Mouse (Mus musculus) stomach, embryonic 15.5 days (tissue): ENCODE results near the gene Rxfp1. TPM values are rescaled to one million over a fixed set of nuclear protein-coding genes. Genes with fewer than 3 reads are reported as not detected.
"Not testable (repeated sequence)": the region's sequence is repeated elsewhere in the genome, so short reads cannot be mapped to it uniquely, and the experiment has no call there.

Experiments
- ATAC-seq: fragments of 200-750 bp; cut with Nextera tagmentation; 2 replicates; pipeline ENCODE4 v1.8.0; 2017; ENCODE audit warnings: low read depth, moderate number of reproducible peaks, moderate TSS enrichment; ENCODE audit not compliant: insufficient read depth, low FRiP score
- H3K27ac ChIP-seq: fragments of 300-500 bp; sonication (generic); 2 replicates; pipeline ENCODE4 v1.5.1; 2015; ENCODE audit warnings: mild to moderate bottlenecking, inconsistent platforms
- H3K27me3 ChIP-seq: fragments of 300-500 bp; sonication (generic); replicated peaks from 2 replicates; pipeline ENCODE4 v1.6.1; 2015; ENCODE audit warnings: inconsistent platforms
- H3K36me3 ChIP-seq: fragments of 300-500 bp; sonication (generic); 2 replicates; pipeline ENCODE4 v1.6.1; 2015; ENCODE audit warnings: inconsistent platforms
- H3K4me1 ChIP-seq: fragments of 300-500 bp; sonication (generic); 2 replicates; pipeline ENCODE4 v1.6.1; 2015; ENCODE audit warnings: inconsistent platforms
- H3K4me2 ChIP-seq: fragments of 300-500 bp; sonication (generic); 2 replicates; pipeline ENCODE4 v1.6.1; 2015; ENCODE audit warnings: mild to moderate bottlenecking, inconsistent platforms
- H3K4me3 ChIP-seq: fragments of 300-500 bp; sonication (generic); replicated peaks from 2 replicates; pipeline ENCODE4 v1.5.1; 2015; ENCODE audit warnings: inconsistent platforms
- H3K9ac ChIP-seq: fragments of 300-500 bp; sonication (generic); 2 replicates; pipeline ENCODE4 v1.6.1; 2015; ENCODE audit warnings: inconsistent platforms
- H3K9me3 ChIP-seq: fragments of 300-500 bp; sonication (generic); 2 replicates; pipeline ENCODE4 v1.6.1; 2016; ENCODE audit warnings: inconsistent platforms
- WGBS: fragments of 180-500 bp; shearing (Covaris S2); methylation state at CpG from one replicate; pipeline ENCODE4 v1.1.7; 2015; 5-methylcytosine and 5-hydroxymethylcytosine counted together
- polyA plus RNA-seq: library from polyadenylated mRNA; unstranded; fragments of >200 nt; fragmentation: Nextera tagmentation; extraction: Ambion mirVana; gene quantifications from 2 replicates; pipeline ENCODE4 v1.2.1, GENCODE M21; 2015

Rxfp1 gene
- polyA plus RNA-seq, 1 experiment from 2014 or later, result not detected

DNA sequence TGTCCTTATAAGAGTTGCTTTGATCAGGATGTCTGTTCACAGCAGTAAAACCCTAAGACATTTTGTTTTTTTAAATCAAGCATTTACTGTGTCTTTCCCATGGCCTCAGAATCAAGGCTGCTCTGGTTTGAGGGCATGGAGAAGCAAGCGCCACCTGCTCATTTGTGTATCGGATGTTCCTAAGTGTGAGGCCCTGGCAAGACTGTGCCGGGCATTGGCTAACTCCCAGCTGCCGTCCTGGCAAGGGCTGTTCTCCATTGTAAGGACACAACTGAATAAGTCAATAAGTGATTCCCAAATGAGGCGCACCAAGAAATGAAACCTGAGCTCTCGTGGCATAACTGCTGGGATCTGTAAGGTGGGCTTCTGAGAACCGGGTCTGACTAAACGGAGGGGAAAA, 31.2 kb downstream of the Rxfp1 start:
- H3K4me1 ChIP-seq, result no peaks in the 10 kb centered on the region
- no peak overlapping the region for H3K4me2 ChIP-seq
- H3K9ac ChIP-seq, result no peak overlapping the region
- 85% methylated on average over 8 of the region's 8 CpGs for WGBS
- H3K9me3 ChIP-seq, result no peaks in the 10 kb centered on the region
- H3K36me3 ChIP-seq, result no peaks in the 10 kb centered on the region
- no peaks in the 10 kb centered on the region for H3K27me3 ChIP-seq
- H3K4me3 ChIP-seq, result no peak overlapping the region
- ATAC-seq, result no peak
- H3K27ac ChIP-seq, result no peak overlapping the region

DNA sequence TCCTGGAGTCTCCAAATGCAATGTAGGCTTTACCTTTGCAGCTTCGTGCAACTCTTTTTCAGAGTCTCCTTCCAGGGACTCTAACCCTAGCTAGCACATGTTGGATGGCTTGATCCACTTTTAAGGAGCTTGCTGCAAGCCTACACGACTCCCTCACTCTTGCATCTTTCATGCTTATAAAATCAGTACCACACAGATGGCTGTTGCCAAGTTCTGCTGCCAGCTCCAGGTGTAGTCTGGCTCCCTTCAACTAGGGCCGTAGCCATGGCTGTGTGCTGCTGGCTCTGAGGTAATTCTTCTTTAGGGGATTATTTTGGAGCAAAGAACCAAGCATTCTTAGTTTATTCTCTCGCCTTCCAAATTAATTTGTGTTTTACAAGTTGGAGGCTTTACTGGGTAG, 34.5 kb downstream of the Rxfp1 start:
- 81% methylated on average over 4 of the region's 4 CpGs for WGBS
- Histone ChIP-seq H3K9ac (no peak overlapping the region), H3K36me3 (no peaks in the 10 kb centered on the region), H3K4me1 (no peaks in the 10 kb centered on the region), H3K4me3 (no peak overlapping the region), H3K4me2 (no peak overlapping the region), H3K9me3 (no peaks in the 10 kb centered on the region), H3K27me3 (no peaks in the 10 kb centered on the region), H3K27ac (no peak overlapping the region)
- no peak for ATAC-seq

DNA sequence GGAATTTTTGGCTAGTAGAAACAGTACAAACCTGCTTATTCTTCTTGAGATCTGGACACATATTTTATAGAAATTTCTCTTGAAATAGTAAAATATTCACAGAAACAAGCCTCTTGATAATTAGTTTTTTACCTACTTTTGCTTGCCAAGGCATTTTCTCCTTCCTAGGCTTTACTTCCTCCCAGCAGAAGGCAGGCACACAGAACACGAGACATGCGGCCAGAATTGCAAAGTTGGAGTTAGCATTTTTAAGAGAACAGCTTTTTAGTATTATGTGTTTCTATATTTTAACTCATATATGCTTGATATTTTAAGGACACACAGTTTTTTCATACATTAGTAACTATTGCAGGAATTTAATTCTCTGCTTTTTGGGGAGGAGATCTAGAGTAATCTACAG, 45.7 kb downstream of the Rxfp1 start:
- no peak overlapping the region for H3K4me3 ChIP-seq
- no peaks in the 10 kb centered on the region for H3K36me3 ChIP-seq
- H3K9me3 ChIP-seq, result no peaks in the 10 kb centered on the region
- 91% methylated on average over 2 of the region's 2 CpGs for WGBS
- no peak for ATAC-seq
- H3K4me2 ChIP-seq, result no peak overlapping the region
- no peak overlapping the region for H3K27ac ChIP-seq
- H3K27me3 ChIP-seq, result no peaks in the 10 kb centered on the region
- no peak overlapping the region for H3K9ac ChIP-seq
- H3K4me1 ChIP-seq, result no peaks in the 10 kb centered on the region

DNA sequence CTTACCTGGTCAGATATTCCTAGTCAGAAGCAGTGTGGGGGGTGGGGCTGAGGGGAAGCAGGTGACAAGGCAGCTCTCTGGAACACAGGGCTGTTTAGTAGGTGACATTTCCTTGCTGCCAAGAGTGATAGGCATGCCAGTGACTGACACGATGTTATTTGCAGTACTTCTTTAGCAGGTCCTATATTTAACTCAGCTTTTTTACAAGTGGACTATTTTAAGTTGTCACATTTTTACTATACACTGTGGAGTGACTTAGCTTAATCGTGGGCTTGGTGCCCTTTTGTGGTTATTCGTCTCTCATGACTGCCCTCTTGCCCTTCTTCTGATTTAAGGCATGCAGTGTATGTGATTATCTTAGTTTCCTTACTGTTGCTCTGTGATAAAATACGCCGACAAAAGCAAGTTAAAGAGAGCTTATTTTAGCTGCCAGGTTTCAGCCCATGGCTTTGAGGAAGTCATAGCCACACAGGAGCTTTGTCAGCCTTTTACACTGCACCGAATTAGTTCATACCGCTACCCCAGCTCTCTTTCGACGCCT, 47.5 kb downstream of the Rxfp1 start:
- no peak overlapping the region for H3K9ac ChIP-seq
- no peak overlapping the region for H3K4me2 ChIP-seq
- H3K4me1 ChIP-seq, result no peaks in the 10 kb centered on the region
- no peaks in the 10 kb centered on the region for H3K9me3 ChIP-seq
- no peaks in the 10 kb centered on the region for H3K36me3 ChIP-seq
- no peak overlapping the region for H3K4me3 ChIP-seq
- WGBS, result 74% methylated on average over 9 of the region's 9 CpGs
- no peaks in the 10 kb centered on the region for H3K27me3 ChIP-seq
- ATAC-seq, result no peak
- H3K27ac ChIP-seq, result no peak overlapping the region

DNA sequence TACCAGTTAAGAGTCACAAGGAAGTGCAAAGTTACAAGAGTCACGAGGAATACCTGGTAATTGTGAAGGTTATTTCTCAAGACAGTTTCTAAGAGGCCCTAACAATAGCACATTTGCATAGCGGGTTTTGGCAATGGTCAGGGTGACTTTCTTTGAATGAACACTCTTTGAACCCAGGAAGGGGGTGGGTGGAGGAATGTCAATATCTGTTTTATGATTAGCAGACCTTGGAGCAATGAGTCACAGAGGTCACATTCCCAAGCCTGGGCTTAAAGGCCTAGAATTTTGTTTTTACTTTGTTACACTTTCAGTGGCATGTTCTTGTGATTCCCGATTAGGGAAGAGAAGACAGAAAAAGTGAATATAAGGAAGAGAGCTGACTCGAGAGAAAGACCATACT, 49.6 kb downstream of the Rxfp1 start:
- not testable (repeated sequence) for H3K36me3 ChIP-seq, H3K4me3 ChIP-seq, H3K27me3 ChIP-seq, H3K4me2 ChIP-seq, ATAC-seq, H3K9ac ChIP-seq, H3K9me3 ChIP-seq, H3K27ac ChIP-seq, H3K4me1 ChIP-seq
- 84% methylated on average over 4 of the region's 4 CpGs for WGBS

DNA sequence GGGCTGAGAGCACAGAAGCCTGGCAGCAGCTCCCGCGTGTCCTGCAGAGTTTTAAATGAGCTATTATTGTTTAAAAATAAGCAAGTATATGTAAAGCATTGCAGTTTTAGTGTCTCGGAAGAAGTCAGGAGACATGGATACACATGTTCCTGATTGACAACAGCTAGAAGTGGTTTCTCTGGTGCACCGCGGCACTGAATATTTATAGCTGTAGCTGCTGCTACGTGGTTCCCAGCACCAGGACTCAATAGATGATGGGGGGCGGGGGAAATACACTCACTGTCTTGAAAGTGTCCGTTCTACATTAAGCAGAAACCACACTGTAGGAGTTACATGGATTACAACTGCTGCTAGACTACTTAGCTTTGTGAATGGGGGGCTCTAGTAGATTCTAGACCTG, 54.2 kb downstream of the Rxfp1 start:
- Histone ChIP-seq H3K27me3 (no peaks in the 10 kb centered on the region), H3K27ac (no peak overlapping the region), H3K4me1 (no peaks in the 10 kb centered on the region), H3K4me2 (no peak overlapping the region), H3K4me3 (no peak overlapping the region), H3K9ac (no peak overlapping the region), H3K9me3 (no peaks in the 10 kb centered on the region), H3K36me3 (no peaks in the 10 kb centered on the region)
- whole genome bisulfite sequencing, result 77% methylated on average over 8 of the region's 8 CpGs
- ATAC-seq, result no peak

DNA sequence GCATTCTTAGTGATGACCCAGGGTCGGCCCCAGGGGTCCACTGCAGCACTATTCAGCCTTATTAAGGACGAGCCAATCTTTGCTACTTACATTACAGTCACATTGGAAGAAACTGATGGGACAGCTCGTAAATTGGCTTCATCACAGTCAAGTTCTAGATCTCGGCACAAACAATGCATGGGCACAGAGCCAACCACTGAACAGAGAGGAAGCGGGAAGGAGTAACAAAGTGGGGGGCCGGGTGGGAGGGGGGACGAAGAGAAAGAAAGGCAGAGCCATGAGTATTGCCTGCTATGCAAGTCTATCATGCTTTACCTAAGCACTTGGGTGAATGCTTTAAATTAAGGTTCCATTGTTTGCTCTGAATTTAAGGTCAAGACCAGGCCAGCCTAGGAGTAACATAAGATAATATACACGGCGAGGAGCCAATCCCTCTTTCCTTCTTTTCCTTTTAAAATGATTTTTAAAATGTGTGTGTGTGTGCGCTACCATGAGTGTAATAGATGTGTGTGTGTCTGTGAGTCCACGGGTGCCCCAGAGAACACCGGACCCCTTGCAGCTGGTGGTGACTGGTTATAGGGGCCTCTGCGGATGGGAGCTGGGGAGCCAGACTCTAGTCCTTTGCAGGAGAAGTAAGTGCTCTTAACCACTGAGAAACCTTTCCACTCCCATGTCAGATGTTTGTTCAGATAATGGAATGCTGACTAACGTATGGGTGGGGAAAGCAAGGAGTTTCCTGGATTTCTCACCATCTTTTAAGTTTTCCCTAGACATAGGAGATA, 55.1 kb downstream of the Rxfp1 start:
- H3K4me2 ChIP-seq, result no peak overlapping the region
- H3K36me3 ChIP-seq, result no peaks in the 10 kb centered on the region
- no peak overlapping the region for H3K4me3 ChIP-seq
- ATAC-seq, result no peak
- H3K9ac ChIP-seq, result no peak overlapping the region
- no peak overlapping the region for H3K27ac ChIP-seq
- 59% methylated on average over 14 of the region's 14 CpGs for WGBS
- H3K9me3 ChIP-seq, result no peaks in the 10 kb centered on the region
- no peaks in the 10 kb centered on the region for H3K27me3 ChIP-seq
- H3K4me1 ChIP-seq, result no peaks in the 10 kb centered on the region

DNA sequence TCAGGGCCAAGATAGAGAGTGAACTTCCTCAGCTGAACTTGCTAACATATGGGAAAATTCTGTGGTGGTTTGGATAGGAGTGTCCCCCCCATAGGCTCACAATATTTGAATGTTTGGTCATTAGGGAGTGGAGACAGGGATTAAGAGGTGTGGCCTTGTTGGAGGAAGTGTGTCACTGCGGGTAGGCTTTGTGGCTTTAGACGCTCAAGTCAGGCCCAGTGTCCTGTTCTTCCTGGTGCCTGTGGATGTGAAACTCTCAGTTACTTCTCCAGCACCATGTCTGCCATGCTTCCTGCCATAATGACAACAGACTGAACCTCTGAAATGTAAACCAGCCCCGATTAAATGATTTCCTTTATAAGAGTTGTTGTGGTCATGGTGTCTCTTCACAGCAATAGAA, 61.3 kb downstream of the Rxfp1 start:
- H3K27ac ChIP-seq, result no peak overlapping the region
- WGBS, result 85% methylated on average over 3 of the region's 3 CpGs
- no peaks in the 10 kb centered on the region for H3K36me3 ChIP-seq
- no peak overlapping the region for H3K4me3 ChIP-seq
- no peak for ATAC-seq
- H3K4me1 ChIP-seq, result no peaks in the 10 kb centered on the region
- no peaks in the 10 kb centered on the region for H3K27me3 ChIP-seq
- no peaks in the 10 kb centered on the region for H3K9me3 ChIP-seq
- no peak overlapping the region for H3K4me2 ChIP-seq
- H3K9ac ChIP-seq, result no peak overlapping the region

DNA sequence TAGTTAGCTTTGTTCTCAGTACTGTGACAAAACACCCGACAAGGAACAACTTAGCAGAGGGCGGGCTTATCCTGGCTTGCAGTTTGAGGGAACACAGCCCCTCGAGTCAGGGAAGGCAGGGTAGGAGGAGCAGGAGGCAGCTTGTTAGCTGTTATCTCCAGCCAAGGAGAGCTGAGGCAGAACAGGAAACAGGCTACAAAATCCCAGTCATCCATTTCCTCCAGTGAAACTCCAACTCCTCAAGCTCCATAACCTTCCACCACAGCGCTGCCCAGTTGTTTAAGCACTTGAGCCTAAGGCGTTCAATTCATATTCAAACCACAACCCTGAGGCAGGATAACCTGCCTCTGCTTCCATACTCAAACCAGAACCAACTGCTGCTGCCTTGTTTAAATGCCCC, 63.0 kb downstream of the Rxfp1 start:
- no peak overlapping the region for H3K27ac ChIP-seq
- H3K36me3 ChIP-seq, result no peaks in the 10 kb centered on the region
- H3K27me3 ChIP-seq, result no peaks in the 10 kb centered on the region
- no peak overlapping the region for H3K4me2 ChIP-seq
- H3K9me3 ChIP-seq, result no peaks in the 10 kb centered on the region
- WGBS, result 81% methylated on average over 5 of the region's 5 CpGs
- no peak overlapping the region for H3K4me3 ChIP-seq
- H3K9ac ChIP-seq, result no peak overlapping the region
- no peak for ATAC-seq
- H3K4me1 ChIP-seq, result no peaks in the 10 kb centered on the region

DNA sequence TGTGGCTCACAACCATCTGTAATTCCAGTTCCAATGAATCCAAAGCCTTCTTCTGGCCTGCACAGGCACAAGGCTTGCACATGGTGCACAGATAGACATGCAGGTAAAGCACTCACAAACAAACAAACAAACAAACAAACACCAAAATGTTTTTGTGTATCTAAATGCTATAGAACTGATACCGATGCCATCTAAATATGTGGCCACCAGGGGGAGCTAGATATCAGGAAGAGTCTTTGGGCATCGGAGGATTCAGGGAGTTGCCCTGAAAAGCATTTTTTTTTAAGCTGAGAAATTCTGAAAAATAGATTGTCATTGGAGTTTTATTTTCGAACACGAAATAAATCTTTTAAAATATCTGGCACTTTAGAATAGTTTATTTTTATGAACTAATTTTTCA, 64.6 kb downstream of the Rxfp1 start:
- H3K27ac ChIP-seq, result no peak overlapping the region
- H3K36me3 ChIP-seq, result no peaks in the 10 kb centered on the region
- no peak overlapping the region for H3K4me3 ChIP-seq
- no peaks in the 10 kb centered on the region for H3K9me3 ChIP-seq
- WGBS, result 14% methylated on average over 4 of the region's 4 CpGs
- no peak overlapping the region for H3K9ac ChIP-seq
- H3K4me2 ChIP-seq, result no peak overlapping the region
- no peaks in the 10 kb centered on the region for H3K4me1 ChIP-seq
- no peaks in the 10 kb centered on the region for H3K27me3 ChIP-seq
- ATAC-seq, result no peak

DNA sequence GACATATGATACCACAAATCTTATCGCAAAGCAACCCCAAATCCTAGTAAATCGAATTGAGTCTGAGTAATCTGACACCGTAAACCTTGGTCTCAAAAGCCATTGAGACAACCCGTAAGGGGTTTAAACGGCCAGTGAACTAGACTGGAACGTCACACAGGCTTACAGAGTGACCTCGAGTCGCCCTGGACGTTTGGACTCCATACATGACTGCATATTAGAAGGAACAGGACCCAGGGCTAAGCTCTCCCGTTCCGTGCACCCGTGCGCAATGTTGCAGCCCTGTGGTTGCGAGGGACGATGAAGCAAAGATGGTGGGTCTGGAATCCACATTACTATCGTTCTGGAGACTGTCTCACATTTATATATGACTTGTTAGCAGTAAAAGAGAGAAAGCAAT, 65.5 kb downstream of the Rxfp1 start:
- H3K4me1 ChIP-seq, result no peaks in the 10 kb centered on the region
- H3K4me2 ChIP-seq, result no peak overlapping the region
- H3K4me3 ChIP-seq, result no peak overlapping the region
- H3K27ac ChIP-seq, result no peak overlapping the region
- no peak for ATAC-seq
- H3K9ac ChIP-seq, result no peak overlapping the region
- H3K9me3 ChIP-seq, result no peaks in the 10 kb centered on the region
- H3K36me3 ChIP-seq, result no peaks in the 10 kb centered on the region
- WGBS, result 77% methylated on average over 16 of the region's 16 CpGs
- no peaks in the 10 kb centered on the region for H3K27me3 ChIP-seq

DNA sequence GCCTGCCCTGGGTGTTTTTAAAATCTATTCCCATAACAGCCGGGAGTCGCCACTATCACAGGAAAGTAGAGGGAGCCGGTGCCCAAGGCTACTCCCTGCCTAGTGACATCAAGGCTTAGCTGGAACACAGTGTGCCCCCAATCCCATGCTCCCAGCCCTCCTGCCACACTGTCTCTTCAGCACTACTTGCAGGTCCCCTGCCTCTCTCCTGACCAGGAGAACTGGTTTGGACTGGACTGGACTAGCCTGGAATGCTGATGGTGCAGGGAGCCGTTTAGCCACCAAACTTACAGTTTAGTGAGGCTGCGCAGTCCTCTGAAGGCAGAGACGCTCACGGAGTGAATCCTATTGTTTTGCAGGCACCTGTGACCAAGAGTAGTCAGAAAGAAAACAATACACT, 67.1 kb downstream of the Rxfp1 start:
- Histone ChIP-seq H3K9ac (no peak overlapping the region), H3K4me1 (no peaks in the 10 kb centered on the region), H3K9me3 (no peaks in the 10 kb centered on the region), H3K4me2 (no peak overlapping the region), H3K27ac (no peak overlapping the region), H3K4me3 (no peak overlapping the region), H3K27me3 (no peaks in the 10 kb centered on the region), H3K36me3 (no peaks in the 10 kb centered on the region)
- no peak for ATAC-seq
- WGBS, result 80% methylated on average over 7 of the region's 7 CpGs
